Mouse (Mus musculus) E14TG2a.4 (cell line): Measurements from ENCODE around the gene Usp25.

Source experiments
- CTCF ChIP-seq: conservative IDR thresholded peaks from 2 replicates; pipeline ENCODE4 v1.5.1; 2014; ENCODE audit warnings: low read length
- NANOG ChIP-seq: IDR thresholded peaks from 2 replicates; pipeline ENCODE4 v1.6.1; 2014; ENCODE audit warnings: borderline replicate concordance, low read length, mixed read lengths

- no peak for TF ChIP-seq NANOG
- TF ChIP-seq CTCF = no peak
Measured at GRCm38 (mm10) chr16:77023627-77024379, 10.3 kb downstream of the Usp25 start.
